Mouse (Mus musculus): Measurements from ENCODE around the gene Tlr3. TPM values are rescaled to one million over a fixed set of nuclear protein-coding genes. Genes with fewer than 3 reads are reported as not detected.

Gene Tlr3
- polyA plus RNA-seq, 1 experiment from 2014 or later = 0.78 TPM

- Histone ChIP-seq H3K4me3 (replicated peaks) (no peak overlapping the region), H3K4me1 (replicated peaks) (no peaks in the 10 kb centered on the region), H3K9ac (no peak overlapping the region), H3K27ac (replicated peaks) (no peak overlapping the region), H3K9me3 (replicated peaks) (no peaks in the 10 kb centered on the region), H3K4me2 (no peak overlapping the region), H3K36me3 (replicated peaks) (no peaks in the 10 kb centered on the region), H3K27me3 (peaks cover 17% of the 10 kb centered on the region; the same call in 1 of the 2 replicates)
- WGBS (ENCODE audit: insufficient replicate concordance) = 32% methylated on average over 1 of the region's 1 CpGs
- ATAC-seq (ENCODE audit: insufficient read depth) = no peak
Observed at GRCm38 (mm10) chr8:45383250-45383649, 27.6 kb downstream of the Tlr3 start.

GRCm38 (mm10) chr8:45381963-45382347, 28.9 kb downstream of the Tlr3 start, which contains the start of gene Fam149a:
Gene Fam149a, minus strand, starts transcription at chr8:45382291.
- H3K9ac ChIP-seq = no peak within 1 kb of the TSS
- H3K27me3 ChIP-seq = peaks cover 17% of the 10 kb centered on the region; the same call in 1 of the 2 replicates
- ATAC-seq (ENCODE audit: insufficient read depth) = no peak
- no peak within 1 kb of the TSS for H3K4me3 ChIP-seq (replicated peaks)
- no peaks in the 10 kb centered on the region for H3K9me3 ChIP-seq (replicated peaks)
- H3K36me3 ChIP-seq (replicated peaks) = no peaks in the 10 kb centered on the region
- peak within 1 kb of the TSS; percentile 50 for H3K4me2 ChIP-seq
- 6% methylated on average over 6 of the region's 6 CpGs for WGBS (ENCODE audit: insufficient replicate concordance)
- H3K4me1 ChIP-seq (replicated peaks) = no peaks in the 10 kb centered on the region
- no peak within 1 kb of the TSS for H3K27ac ChIP-seq (replicated peaks)

- no peaks in the 10 kb centered on the region for H3K9me3 ChIP-seq (replicated peaks)
- H3K36me3 ChIP-seq (replicated peaks) = no peaks in the 10 kb centered on the region
- no peak overlapping the region for H3K27ac ChIP-seq (replicated peaks)
- no peaks in the 10 kb centered on the region for H3K4me1 ChIP-seq (replicated peaks)
- no peak overlapping the region for H3K9ac ChIP-seq
- ATAC-seq (ENCODE audit: insufficient read depth) = no peak
- WGBS (ENCODE audit: insufficient replicate concordance) = 5% methylated on average over 38 of the region's 38 CpGs
- peak overlapping the region; percentile 50 for H3K4me2 ChIP-seq
- no peak overlapping the region for H3K4me3 ChIP-seq (replicated peaks)
- H3K27me3 ChIP-seq = peaks cover 17% of the 10 kb centered on the region; the same call in 1 of the 2 replicates
Observed at GRCm38 (mm10) chr8:45381075-45381962, 29.6 kb downstream of the Tlr3 start.

GRCm38 (mm10) chr8:45380598-45380997, 30.3 kb downstream of the Tlr3 start:
- no peaks in the 10 kb centered on the region for H3K36me3 ChIP-seq (replicated peaks)
- H3K27me3 ChIP-seq = peaks cover 17% of the 10 kb centered on the region; the same call in 1 of the 2 replicates
- ATAC-seq (ENCODE audit: insufficient read depth) = no peak
- no peak overlapping the region for H3K27ac ChIP-seq (replicated peaks)
- no peak overlapping the region for H3K4me2 ChIP-seq
- WGBS (ENCODE audit: insufficient replicate concordance) = 21% methylated on average over 4 of the region's 4 CpGs
- no peaks in the 10 kb centered on the region for H3K4me1 ChIP-seq (replicated peaks)
- H3K4me3 ChIP-seq (replicated peaks) = no peak overlapping the region
- H3K9ac ChIP-seq = no peak overlapping the region
- H3K9me3 ChIP-seq (replicated peaks) = no peaks in the 10 kb centered on the region

- no peaks in the 10 kb centered on the region for H3K27me3 ChIP-seq
- ATAC-seq (ENCODE audit: insufficient read depth) = no peak
- no peaks in the 10 kb centered on the region for H3K4me1 ChIP-seq (replicated peaks)
- H3K4me2 ChIP-seq = no peak overlapping the region
- WGBS (ENCODE audit: insufficient replicate concordance) = 56% methylated on average over 3 of the region's 3 CpGs
- H3K9me3 ChIP-seq (replicated peaks) = no peaks in the 10 kb centered on the region
- no peak overlapping the region for H3K27ac ChIP-seq (replicated peaks)
- no peak overlapping the region for H3K4me3 ChIP-seq (replicated peaks)
- no peak overlapping the region for H3K9ac ChIP-seq
- H3K36me3 ChIP-seq (replicated peaks) = no peaks in the 10 kb centered on the region
Observed at GRCm38 (mm10) chr8:45374071-45374470, 36.8 kb downstream of the Tlr3 start.

GRCm38 (mm10) chr8:45367154-45367553, 43.7 kb downstream of the Tlr3 start:
- no peaks in the 10 kb centered on the region for H3K36me3 ChIP-seq (replicated peaks)

GRCm38 (mm10) chr8:45363220-45363619, 47.7 kb downstream of the Tlr3 start:
- Histone ChIP-seq H3K36me3 (replicated peaks) (no peaks in the 10 kb centered on the region), H3K27me3 (peaks cover 5% of the 10 kb centered on the region; the same call in 1 of the 2 replicates), H3K9ac (no peak overlapping the region), H3K27ac (replicated peaks) (no peak overlapping the region), H3K4me1 (replicated peaks) (no peaks in the 10 kb centered on the region), H3K4me2 (no peak overlapping the region), H3K4me3 (replicated peaks) (no peak overlapping the region), H3K9me3 (replicated peaks) (no peaks in the 10 kb centered on the region)
- peak; percentile 51; the same call in 1 of the 2 replicates for ATAC-seq (ENCODE audit: insufficient read depth)
- 66% methylated on average over 1 of the region's 1 CpGs for WGBS (ENCODE audit: insufficient replicate concordance)

More at GRCm38 (mm10) chr8:45367154-45367553, 43.7 kb downstream of the Tlr3 start:
- no peak overlapping the region for H3K4me2 ChIP-seq
- H3K4me3 ChIP-seq (replicated peaks) = no peak overlapping the region
- no peak overlapping the region for H3K27ac ChIP-seq (replicated peaks)
- no peaks in the 10 kb centered on the region for H3K27me3 ChIP-seq
- H3K9ac ChIP-seq = no peak overlapping the region
- no peaks in the 10 kb centered on the region for H3K4me1 ChIP-seq (replicated peaks)
- WGBS (ENCODE audit: insufficient replicate concordance) = 21% methylated on average over 1 of the region's 1 CpGs
- no peaks in the 10 kb centered on the region for H3K9me3 ChIP-seq (replicated peaks)
- ATAC-seq (ENCODE audit: insufficient read depth) = no peak

- H3K4me2 ChIP-seq = no peak overlapping the region
- no peaks in the 10 kb centered on the region for H3K4me1 ChIP-seq (replicated peaks)
- H3K4me3 ChIP-seq (replicated peaks) = no peak overlapping the region
- H3K9me3 ChIP-seq (replicated peaks) = no peaks in the 10 kb centered on the region
- H3K27me3 ChIP-seq = peaks cover 7% of the 10 kb centered on the region; the same call in 1 of the 2 replicates
- ATAC-seq (ENCODE audit: insufficient read depth) = no peak
- no peaks in the 10 kb centered on the region for H3K36me3 ChIP-seq (replicated peaks)
- H3K27ac ChIP-seq (replicated peaks) = no peak overlapping the region
- H3K9ac ChIP-seq = no peak overlapping the region
- 49% methylated on average over 6 of the region's 6 CpGs for WGBS (ENCODE audit: insufficient replicate concordance)
Observed at GRCm38 (mm10) chr8:45362323-45362722, 48.6 kb downstream of the Tlr3 start.

GRCm38 (mm10) chr8:45359091-45359605, 51.7 kb downstream of the Tlr3 start:
- Histone ChIP-seq H3K9me3 (replicated peaks) (no peaks in the 10 kb centered on the region), H3K4me2 (no peak overlapping the region), H3K4me3 (replicated peaks) (no peak overlapping the region), H3K36me3 (replicated peaks) (no peaks in the 10 kb centered on the region), H3K9ac (no peak overlapping the region), H3K27ac (replicated peaks) (no peak overlapping the region), H3K27me3 (peaks cover 7% of the 10 kb centered on the region; the same call in 1 of the 2 replicates), H3K4me1 (replicated peaks) (no peaks in the 10 kb centered on the region)
- ATAC-seq (ENCODE audit: insufficient read depth) = no peak
- 60% methylated on average over 6 of the region's 6 CpGs for WGBS (ENCODE audit: insufficient replicate concordance)

- peak; percentile 47; the same call in 1 of the 2 replicates for ATAC-seq (ENCODE audit: insufficient read depth)
- Histone ChIP-seq H3K27me3 (peaks cover 7% of the 10 kb centered on the region; the same call in 1 of the 2 replicates), H3K4me2 (peak overlapping the region; percentile 55), H3K9me3 (replicated peaks) (no peaks in the 10 kb centered on the region), H3K4me1 (replicated peaks) (no peaks in the 10 kb centered on the region), H3K9ac (0 out of 2 replicates have a peak overlapping the region, but pooled peaks have one; percentile 21), H3K4me3 (replicated peaks) (peak overlapping the region; percentile 55), H3K27ac (replicated peaks) (no peak overlapping the region), H3K36me3 (replicated peaks) (no peaks in the 10 kb centered on the region)
- WGBS (ENCODE audit: insufficient replicate concordance) = 6% methylated on average over 48 of the region's 49 CpGs
Observed at GRCm38 (mm10) chr8:45358132-45358918, 52.6 kb downstream of the Tlr3 start.

- Histone ChIP-seq H3K27ac (replicated peaks) (no peak overlapping the region), H3K36me3 (replicated peaks) (no peaks in the 10 kb centered on the region), H3K9me3 (replicated peaks) (no peaks in the 10 kb centered on the region), H3K9ac (no peak overlapping the region), H3K4me2 (no peak overlapping the region), H3K4me3 (replicated peaks) (no peak overlapping the region), H3K4me1 (replicated peaks) (no peaks in the 10 kb centered on the region), H3K27me3 (peaks cover 7% of the 10 kb centered on the region; the same call in 1 of the 2 replicates)
- 62% methylated on average over 6 of the region's 6 CpGs for WGBS (ENCODE audit: insufficient replicate concordance)
- no peak for ATAC-seq (ENCODE audit: insufficient read depth)
Observed at GRCm38 (mm10) chr8:45355809-45356208, 55.1 kb downstream of the Tlr3 start.
